Mouse (Mus musculus) embryonic facial prominence, embryonic 15.5 days (tissue): ENCODE measurements around the gene 2410002F23Rik. TPM values are rescaled to one million over a fixed set of nuclear protein-coding genes. Genes with fewer than 3 reads are reported as not detected.
"Not testable (repeated sequence)": the region's sequence is repeated elsewhere in the genome, so short reads cannot be mapped to it uniquely, and the experiment has no call there.

Experiments used
- ATAC-seq: fragments of 200-750 bp; cut with Nextera tagmentation; 2 replicates; pipeline ENCODE4 v1.8.0; 2017; ENCODE audit warnings: low read depth, moderate TSS enrichment; ENCODE audit not compliant: insufficient number of reproducible peaks, low FRiP score, low TSS enrichment
- H3K27ac ChIP-seq: fragments of 300-500 bp; sonication (generic); replicated peaks from 2 replicates; pipeline ENCODE4 v1.5.1; 2015; ENCODE audit warnings: mild to moderate bottlenecking, inconsistent platforms
- H3K27me3 ChIP-seq: fragments of 300-500 bp; sonication (generic); 2 replicates; pipeline ENCODE4 v1.6.1; 2015; ENCODE audit warnings: inconsistent platforms
- H3K36me3 ChIP-seq: fragments of 300-500 bp; sonication (generic); 2 replicates; pipeline ENCODE4 v1.6.1; 2015; ENCODE audit warnings: mild to moderate bottlenecking, inconsistent platforms
- H3K4me1 ChIP-seq: fragments of 300-500 bp; sonication (generic); 2 replicates; pipeline ENCODE4 v1.6.1; 2015; ENCODE audit warnings: inconsistent platforms
- H3K4me2 ChIP-seq: fragments of 300-500 bp; sonication (generic); replicated peaks from 2 replicates; pipeline ENCODE4 v1.6.1; 2015; ENCODE audit warnings: mild to moderate bottlenecking, inconsistent platforms
- H3K4me3 ChIP-seq: fragments of 300-500 bp; sonication (generic); replicated peaks from 2 replicates; pipeline ENCODE4 v1.5.1; 2015; ENCODE audit warnings: mild to moderate bottlenecking, inconsistent platforms
- H3K9ac ChIP-seq: fragments of 300-500 bp; sonication (generic); 2 replicates; pipeline ENCODE4 v1.6.1; 2015; ENCODE audit warnings: inconsistent platforms
- H3K9me3 ChIP-seq: fragments of 300-500 bp; sonication (generic); replicated peaks from 2 replicates; pipeline ENCODE4 v1.6.1; 2016; ENCODE audit warnings: inconsistent platforms
- WGBS: fragments of 180-500 bp; shearing (Covaris S2); methylation state at CpG from one replicate; pipeline ENCODE4 v1.1.7; 2015; 5-methylcytosine and 5-hydroxymethylcytosine counted together
- polyA plus RNA-seq: library from polyadenylated mRNA; unstranded; fragments of >200 nt; fragmentation: Nextera tagmentation; extraction: Ambion mirVana; gene quantifications from 2 replicates; pipeline ENCODE4 v1.2.1, GENCODE M21; 2015

The 2410002F23Rik gene
- polyA plus RNA-seq, 1 experiment from 2014 or later = 162 TPM

DNA sequence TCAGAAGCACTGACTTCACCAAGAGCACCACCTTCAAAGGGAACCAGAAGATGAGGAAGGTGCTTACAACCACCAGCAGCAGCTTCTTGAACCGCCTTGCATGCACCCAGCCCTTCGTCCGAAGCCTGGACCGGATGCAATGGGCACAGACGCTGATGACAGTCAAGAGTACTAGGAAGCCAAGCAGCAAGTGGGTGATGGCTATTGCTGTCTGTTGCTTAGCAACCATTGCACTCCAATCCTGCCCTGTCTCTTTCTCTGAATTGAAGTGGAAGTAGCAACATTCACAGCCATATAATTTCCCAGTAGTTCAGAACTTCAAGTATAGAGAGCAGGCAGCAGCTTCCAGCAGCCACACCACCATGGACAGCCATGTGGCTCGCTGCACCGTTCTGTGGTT is 35.1 kb downstream of the 2410002F23Rik start:
- H3K36me3 ChIP-seq = no peaks in the 10 kb centered on the region
- ATAC-seq = no peak

DNA sequence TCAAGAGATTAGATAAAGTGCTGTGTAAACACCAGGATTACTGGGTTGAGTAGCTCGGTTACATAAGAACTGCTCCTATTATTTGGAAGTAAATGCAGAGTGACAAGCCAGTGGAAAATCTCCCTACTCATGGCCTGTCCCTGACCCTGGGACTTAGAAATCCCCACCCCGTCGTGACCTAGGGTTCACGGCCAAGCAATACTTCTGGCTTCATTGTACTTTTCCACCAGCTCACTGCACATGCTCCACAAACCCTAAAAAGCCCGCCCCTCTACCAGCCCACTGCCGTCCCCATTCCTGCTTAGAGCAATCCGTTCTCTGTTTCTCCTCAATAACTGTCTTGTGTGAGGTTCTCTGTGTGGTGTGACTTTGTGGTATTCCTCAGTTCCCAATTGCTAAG is 41.2 kb downstream of the 2410002F23Rik start:
- ATAC-seq = no peak

More for the DNA sequence above, 35.1 kb downstream of the 2410002F23Rik start:
- H3K4me3 ChIP-seq = no peak overlapping the region
- H3K9me3 ChIP-seq = 0 out of 2 replicates have a peak, but pooled peaks cover under 1% of the 10 kb centered on the region
- 78% methylated on average over 7 of the region's 7 CpGs for WGBS
- H3K27me3 ChIP-seq = no peaks in the 10 kb centered on the region
- H3K4me1 ChIP-seq = no peaks in the 10 kb centered on the region
- no peak overlapping the region for H3K27ac ChIP-seq
- H3K4me2 ChIP-seq = no peak overlapping the region
- no peak overlapping the region for H3K9ac ChIP-seq

DNA sequence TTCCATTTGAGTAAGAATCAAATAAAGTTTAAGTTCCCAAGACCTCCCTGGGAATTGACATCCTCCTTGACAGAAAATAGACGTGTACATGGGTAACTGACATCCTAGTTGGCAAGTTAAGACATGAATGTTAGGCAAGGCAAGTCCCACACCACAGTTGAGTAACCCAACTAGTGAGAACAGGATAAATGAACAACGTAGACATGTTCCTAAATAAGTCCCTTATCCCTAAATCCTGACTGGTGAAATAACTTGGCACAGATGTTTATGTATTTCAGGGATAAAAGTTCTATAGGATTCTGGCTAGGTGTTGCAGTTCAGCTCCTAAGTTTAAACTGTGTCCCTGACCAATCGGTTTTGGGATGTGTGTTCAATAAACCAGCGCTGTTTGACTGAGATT is 44.5 kb downstream of the 2410002F23Rik start:
- Histone ChIP-seq H3K27ac (no peak overlapping the region), H3K4me3 (no peak overlapping the region), H3K4me1 (no peaks in the 10 kb centered on the region), H3K36me3 (no peaks in the 10 kb centered on the region), H3K27me3 (no peaks in the 10 kb centered on the region), H3K9ac (no peak overlapping the region), H3K9me3 (0 out of 2 replicates have a peak, but pooled peaks cover 7% of the 10 kb centered on the region), H3K4me2 (no peak overlapping the region)
- ATAC-seq = no peak
- WGBS = 71% methylated on average over 4 of the region's 4 CpGs

More for the DNA sequence above, 41.2 kb downstream of the 2410002F23Rik start:
- no peaks in the 10 kb centered on the region for H3K36me3 ChIP-seq
- H3K9ac ChIP-seq = no peak overlapping the region
- H3K4me3 ChIP-seq = no peak overlapping the region
- H3K4me2 ChIP-seq = no peak overlapping the region
- no peak overlapping the region for H3K27ac ChIP-seq
- WGBS = 60% methylated on average over 7 of the region's 7 CpGs
- no peaks in the 10 kb centered on the region for H3K4me1 ChIP-seq
- H3K27me3 ChIP-seq = no peaks in the 10 kb centered on the region
- H3K9me3 ChIP-seq = 0 out of 2 replicates have a peak, but pooled peaks cover 4% of the 10 kb centered on the region

DNA sequence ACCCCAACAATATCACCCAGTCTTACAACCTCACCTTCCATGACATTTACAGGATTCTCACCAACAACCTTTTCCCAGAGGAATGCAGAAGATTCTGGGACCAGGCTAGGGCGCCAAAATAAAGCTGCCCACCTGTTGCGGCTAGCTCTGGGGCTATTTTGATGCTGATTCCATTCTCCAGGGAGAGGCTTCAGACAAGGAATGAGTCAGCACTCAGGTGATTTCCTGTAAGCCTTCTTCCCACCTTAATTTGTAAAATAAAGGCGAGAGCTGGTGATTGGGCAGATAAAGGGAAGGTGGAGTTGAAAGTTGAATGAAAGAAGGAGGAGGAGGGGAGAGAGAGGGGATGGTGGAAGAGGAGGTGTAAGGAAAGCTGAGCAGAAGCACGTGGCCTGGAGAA is 44.9 kb downstream of the 2410002F23Rik start:
- Histone ChIP-seq H3K27ac (no peak overlapping the region), H3K9me3 (0 out of 2 replicates have a peak, but pooled peaks cover 7% of the 10 kb centered on the region), H3K27me3 (no peaks in the 10 kb centered on the region), H3K4me2 (no peak overlapping the region), H3K9ac (no peak overlapping the region), H3K36me3 (no peaks in the 10 kb centered on the region), H3K4me1 (no peaks in the 10 kb centered on the region), H3K4me3 (no peak overlapping the region)
- ATAC-seq = no peak
- WGBS = 51% methylated on average over 4 of the region's 4 CpGs

DNA sequence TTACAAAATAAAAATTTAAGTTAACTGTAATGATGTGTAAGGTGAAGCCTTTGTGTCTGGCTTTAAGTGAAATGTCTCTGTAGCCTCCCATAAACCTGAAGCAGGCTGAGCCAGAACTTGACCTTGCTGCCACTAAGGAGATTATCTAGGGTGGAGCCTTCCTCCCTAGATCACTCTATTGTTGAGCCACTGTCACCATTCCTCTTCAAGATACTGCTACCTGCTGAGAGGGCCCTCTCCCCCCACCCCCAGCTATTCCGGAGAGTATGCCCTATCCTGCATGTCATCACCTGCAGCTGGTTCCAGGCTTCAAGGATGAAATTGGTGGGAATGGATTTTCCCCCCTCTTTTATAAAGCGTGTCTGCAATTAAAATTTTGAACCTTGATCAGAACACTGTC is 51.0 kb downstream of the 2410002F23Rik start:
- WGBS = 65% methylated on average over 2 of the region's 2 CpGs

More for the DNA sequence above, 51.0 kb downstream of the 2410002F23Rik start:
- H3K9me3 ChIP-seq, H3K4me3 ChIP-seq, ATAC-seq, H3K27ac ChIP-seq, H3K9ac ChIP-seq, H3K36me3 ChIP-seq, H3K4me1 ChIP-seq, H3K4me2 ChIP-seq, H3K27me3 ChIP-seq: not testable (repeated sequence)

Other genes starting within 250 kb of the 2410002F23Rik start
- gene Klk1b26, start 234.6 kb upstream of the 2410002F23Rik start, polyA plus RNA-seq = 0.27 and 0.39 TPM in 2 replicates
- not detected in 2 replicates for gene Klk1b27, start 194.4 kb upstream of the 2410002F23Rik start, polyA plus RNA-seq
- not detected in 2 replicates for gene Klk1b21, start 144.4 kb upstream of the 2410002F23Rik start, polyA plus RNA-seq
- gene Klk1b22, start 134.0 kb upstream of the 2410002F23Rik start, polyA plus RNA-seq = not detected in 2 replicates
- gene Klk1b16, start 110.0 kb upstream of the 2410002F23Rik start, polyA plus RNA-seq = not detected in 2 replicates
- not detected in 2 replicates for gene Klk1b24, start 58.5 kb upstream of the 2410002F23Rik start, polyA plus RNA-seq
- not detected in 2 replicates for gene Klk1b3, start 48.5 kb upstream of the 2410002F23Rik start, polyA plus RNA-seq
- not detected in 2 replicates for gene Klk1b4, start 39.3 kb upstream of the 2410002F23Rik start, polyA plus RNA-seq
- gene Klk1b5, start 30.8 kb upstream of the 2410002F23Rik start, polyA plus RNA-seq = not detected in 2 replicates
- gene Klk1, start 21.4 kb upstream of the 2410002F23Rik start, polyA plus RNA-seq = not detected in 2 replicates
- gene Gm36864, start 10.5 kb upstream of the 2410002F23Rik start, polyA plus RNA-seq = 0.24 TPM in 1 of 2 replicates, not detected in the other
- 1.1 and 1.3 TPM in 2 replicates for gene 1700028J19Rik, start within 50 bp of the 2410002F23Rik start, polyA plus RNA-seq
- 0.23 and 0.30 TPM in 2 replicates for gene Acp4, start 10.7 kb downstream of the 2410002F23Rik start, polyA plus RNA-seq
- not detected in 2 replicates for gene Gm15517, start 14.7 kb downstream of the 2410002F23Rik start, polyA plus RNA-seq
- gene Clec11a, start 60.2 kb downstream of the 2410002F23Rik start, polyA plus RNA-seq = 26.1 and 28.1 TPM in 2 replicates
- gene Shank1, start 63.5 kb downstream of the 2410002F23Rik start, polyA plus RNA-seq = 3.7 and 6.1 TPM in 2 replicates
- gene Syt3, start 137.4 kb downstream of the 2410002F23Rik start, polyA plus RNA-seq = 2.7 and 3.4 TPM in 2 replicates
- 1.4 and 1.5 TPM in 2 replicates for gene 1700008O03Rik, start 139.1 kb downstream of the 2410002F23Rik start, polyA plus RNA-seq
- gene Lrrc4b, start 182.3 kb downstream of the 2410002F23Rik start, polyA plus RNA-seq = 1.3 TPM in 2 replicates
- 0.20 and 0.81 TPM in 2 replicates for gene Aspdh, start 218.7 kb downstream of the 2410002F23Rik start, polyA plus RNA-seq
- 121 and 124 TPM in 2 replicates for gene Josd2, start 221.3 kb downstream of the 2410002F23Rik start, polyA plus RNA-seq
- gene Emc10, start 249.8 kb downstream of the 2410002F23Rik start, polyA plus RNA-seq = 140 and 149 TPM in 2 replicates
- 12.0 and 14.7 TPM in 2 replicates for gene Fam71e1, start 249.9 kb downstream of the 2410002F23Rik start, polyA plus RNA-seq